Mouse (Mus musculus): Measurements from ENCODE around the gene Mogs.

Gene Mogs

DNA sequence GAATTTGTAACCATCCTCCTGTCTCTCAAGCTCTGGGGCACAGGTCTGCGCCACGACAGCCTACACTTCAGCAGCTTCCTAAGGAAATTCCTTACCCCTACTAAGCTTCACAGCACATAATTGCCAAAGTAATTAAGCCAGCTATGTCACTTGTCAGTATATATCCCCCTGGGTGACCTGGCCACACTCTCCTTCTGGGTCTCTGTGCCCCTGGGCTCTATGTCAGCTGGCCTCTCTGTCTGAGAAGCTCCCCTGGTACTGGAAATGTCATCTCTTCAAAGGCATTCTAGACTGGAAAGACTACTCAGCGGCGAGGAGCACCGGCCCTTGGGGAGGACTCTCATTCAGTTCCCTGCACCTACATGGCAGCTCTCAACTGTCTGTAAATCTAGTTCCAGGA lies 7.7 kb downstream of the Mogs start:
- DNase-seq, result no peak

DNA sequence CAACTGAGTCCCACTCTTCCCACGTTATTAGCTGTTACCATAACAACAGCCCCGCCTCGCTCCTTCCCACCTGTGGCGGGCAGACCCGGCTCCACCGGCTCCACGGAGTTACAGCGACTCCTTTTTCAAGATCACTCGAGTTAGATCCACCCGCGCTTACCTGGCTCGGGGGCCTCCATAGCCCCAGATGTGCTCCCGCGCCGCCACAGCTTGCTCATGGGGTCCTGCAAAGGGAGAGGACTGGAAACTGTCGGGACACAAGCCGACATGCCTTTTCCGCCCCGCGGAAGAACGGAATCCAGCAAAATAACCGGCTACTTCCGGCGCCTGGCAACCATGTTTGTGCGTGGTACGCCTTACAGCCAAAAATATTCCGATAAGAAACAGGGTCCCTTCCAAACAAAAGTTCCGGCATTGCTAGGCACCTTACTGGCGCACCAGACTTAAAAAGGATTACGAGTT lies 9.6 kb downstream of the Mogs start:
- peak; percentile 93 to 94 for DNase-seq

DNA sequence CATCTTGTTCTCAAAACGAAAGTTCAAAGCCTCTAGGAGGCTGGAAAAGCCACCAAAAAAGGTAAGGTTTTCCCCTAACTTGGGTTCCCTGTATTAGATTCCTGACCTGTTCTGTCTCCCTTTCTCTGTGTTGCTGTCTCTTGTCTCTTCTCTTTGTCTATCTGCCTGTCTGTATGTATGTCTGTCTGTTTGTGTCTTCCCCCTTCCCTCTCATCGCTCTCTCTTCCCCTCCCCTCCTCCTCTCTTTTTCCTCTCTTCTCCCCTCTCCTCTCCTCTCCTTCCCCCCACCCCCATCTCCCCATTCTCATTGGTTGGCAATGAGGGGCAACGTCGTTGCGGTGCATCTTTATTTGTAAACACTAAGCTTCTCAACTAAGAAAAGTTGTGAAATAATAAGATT lies 10.0 kb downstream of the Mogs start, which contains the start of gene Ino80b:
Gene Ino80b, minus strand, starts transcription at position 101 of the 400 bp plus-strand sequence.
- no peak for DNase-seq

DNA sequence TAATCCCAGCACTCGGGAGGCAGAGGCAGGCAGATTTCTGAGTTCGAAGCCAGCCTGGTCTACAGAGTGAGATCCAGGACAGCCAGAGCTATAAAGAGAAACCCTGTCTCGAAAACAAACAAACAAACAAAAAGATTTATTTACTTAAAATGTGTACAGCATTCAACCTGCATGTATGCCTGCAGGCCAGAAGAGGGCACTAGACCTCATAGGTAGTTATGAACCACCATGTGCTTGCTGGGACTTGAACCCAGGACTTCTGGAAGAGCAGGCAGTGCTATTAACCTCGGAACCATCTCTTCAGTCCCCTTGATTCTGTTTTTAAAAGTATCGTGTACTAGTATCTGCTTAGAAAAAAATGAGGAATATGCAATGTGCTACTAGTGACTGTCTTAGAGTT lies 12.1 kb downstream of the Mogs start:
- no peak for DNase-seq

DNA sequence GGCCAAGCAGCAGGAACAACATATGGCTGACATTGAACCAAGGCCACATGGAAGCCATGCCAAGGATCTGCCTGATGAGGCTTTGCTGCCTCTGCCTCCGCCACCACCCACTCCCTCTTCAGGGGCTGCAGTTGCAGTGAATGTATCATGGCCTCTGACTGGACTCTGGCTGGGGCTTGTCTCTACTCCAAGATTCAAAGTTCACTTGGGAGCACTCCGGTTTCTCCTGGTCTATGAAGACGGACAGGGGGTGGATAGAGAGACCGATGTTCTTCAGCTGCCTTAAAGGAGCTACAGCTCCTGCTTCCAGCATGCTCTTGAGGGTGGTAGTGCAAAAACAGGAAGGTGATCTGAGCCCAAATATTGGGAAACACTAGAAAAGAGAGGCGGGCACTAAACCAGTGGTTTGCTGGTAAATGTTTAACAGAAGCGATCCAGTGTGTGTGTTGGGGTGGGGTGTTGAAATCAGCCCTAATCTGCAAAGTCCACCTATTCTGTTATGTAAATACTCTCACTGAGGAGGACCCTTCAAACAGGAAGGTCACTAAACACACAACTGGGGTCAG lies 16.3 kb downstream of the Mogs start:
- DNase-seq, result peak; percentile 77 to 88

DNA sequence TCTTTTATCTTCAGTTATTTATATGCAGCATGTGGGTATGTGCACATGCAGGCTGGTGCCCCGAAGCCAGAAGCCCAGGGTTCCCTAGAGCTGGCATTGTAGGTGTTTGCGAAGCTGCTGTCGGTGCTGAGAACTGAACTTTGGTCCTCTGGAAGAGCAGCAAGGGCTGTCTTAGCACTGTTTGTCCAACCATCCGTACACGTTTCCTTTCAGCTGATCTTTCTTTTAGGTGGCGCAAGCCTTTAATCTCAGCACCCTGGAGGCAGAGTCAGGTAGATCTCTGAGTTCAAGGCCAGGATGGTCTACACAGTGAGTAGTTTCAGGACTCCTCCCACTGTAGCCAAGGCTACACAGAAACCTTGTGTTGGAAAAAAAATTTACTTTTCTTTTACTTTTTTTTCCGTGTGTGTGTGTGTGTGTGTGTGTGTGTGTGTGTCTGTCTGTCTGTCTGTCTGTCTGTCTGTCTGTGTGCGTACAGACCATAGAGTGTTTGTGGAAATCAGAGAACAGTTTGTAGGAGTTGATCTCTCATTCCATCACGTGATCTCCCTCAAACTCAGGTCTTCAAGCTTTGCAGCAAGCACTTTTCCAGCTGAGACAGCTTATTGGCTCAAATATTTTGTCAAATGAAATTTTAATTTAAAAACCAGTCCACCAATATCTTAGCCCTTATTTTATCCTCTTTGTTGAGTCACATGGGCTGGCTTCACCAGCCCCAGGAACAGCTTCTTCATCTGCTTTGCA lies 17.1 kb downstream of the Mogs start:
- no peak for DNase-seq

DNA sequence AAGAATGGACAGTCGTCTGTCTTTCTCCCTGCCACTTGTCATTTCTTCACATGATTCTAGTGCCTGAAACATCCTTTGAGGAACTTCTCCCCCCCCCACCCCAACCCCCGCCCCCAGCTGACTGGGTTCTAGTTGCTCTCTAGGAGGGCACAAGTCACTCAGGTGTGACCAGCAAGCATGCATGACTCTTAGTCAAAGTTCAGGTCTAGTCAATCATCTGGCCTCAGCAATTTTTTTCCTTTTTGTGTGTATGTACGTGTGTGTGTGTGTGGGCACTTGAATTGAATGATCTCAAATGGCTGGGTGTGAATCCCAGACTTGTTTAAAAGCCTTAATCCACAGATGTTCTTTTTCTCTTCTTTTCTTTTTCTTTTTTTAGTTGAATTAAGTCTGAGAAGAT lies 18.9 kb downstream of the Mogs start:
- DNase-seq, result peak in 1 of 2 experiments; percentile 61

DNA sequence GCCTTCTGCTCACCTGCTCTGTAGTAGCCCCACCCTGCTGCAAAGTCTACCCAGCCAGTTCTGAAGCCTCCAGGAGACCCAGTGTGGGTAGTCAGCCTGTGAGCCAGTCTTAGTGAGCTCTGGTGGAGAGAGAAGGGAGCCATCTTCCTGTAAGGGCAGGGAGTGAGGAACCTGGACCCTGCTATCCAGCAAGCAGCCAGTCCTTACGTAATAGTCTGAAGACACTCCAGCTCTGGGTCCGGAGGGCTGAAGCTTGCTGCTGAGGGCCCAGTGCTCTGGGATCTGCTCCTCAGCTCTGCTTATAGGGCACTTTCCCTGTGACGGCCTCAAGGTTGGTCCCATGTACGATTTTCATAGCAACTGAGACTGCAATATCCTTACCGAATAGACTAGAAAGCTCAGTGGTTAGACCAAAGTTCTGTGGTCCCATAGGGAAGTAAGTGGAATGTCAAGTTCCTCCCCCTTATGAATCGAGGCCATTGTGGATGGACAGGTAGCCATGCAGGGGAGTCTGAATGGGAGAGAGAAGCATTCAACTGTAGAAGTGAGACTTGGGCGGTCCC lies 19.7 kb downstream of the Mogs start, which contains the start of gene Rtkn:
Gene Rtkn, plus strand, starts transcription at position 513 of the 563 bp plus-strand sequence.
- peak; percentile 64 to 80 for DNase-seq

DNA sequence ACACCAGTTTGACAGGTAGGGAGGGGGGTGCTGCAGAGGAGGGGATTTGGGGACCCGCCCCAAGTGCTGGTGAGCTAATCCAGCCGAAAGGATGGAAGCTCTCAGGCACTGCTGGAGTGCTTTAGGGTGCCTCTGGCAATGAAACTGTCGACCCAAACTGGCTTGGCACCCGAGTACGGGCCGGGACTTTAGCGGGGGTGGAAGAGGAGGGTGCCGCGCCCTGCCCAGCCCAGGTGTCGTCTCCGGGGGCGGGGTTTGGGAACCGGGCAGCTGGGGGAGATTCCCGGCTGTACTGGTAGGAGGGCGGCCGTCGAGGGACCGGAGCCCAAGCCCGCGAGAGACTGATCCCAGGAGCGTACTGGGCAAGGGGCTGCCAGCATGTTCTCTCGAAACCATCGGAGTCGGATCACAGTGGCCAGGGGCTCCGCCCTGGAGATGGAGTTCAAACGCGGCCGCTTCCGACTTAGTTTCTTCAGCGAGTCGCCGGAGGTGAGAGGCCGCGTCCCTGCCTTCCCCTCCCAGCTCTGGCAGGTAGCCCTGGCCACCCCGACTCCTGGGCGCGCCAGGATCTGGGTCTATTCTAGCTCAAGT lies 20.4 kb downstream of the Mogs start:
- peak; percentile 72 to 73 for DNase-seq

DNA sequence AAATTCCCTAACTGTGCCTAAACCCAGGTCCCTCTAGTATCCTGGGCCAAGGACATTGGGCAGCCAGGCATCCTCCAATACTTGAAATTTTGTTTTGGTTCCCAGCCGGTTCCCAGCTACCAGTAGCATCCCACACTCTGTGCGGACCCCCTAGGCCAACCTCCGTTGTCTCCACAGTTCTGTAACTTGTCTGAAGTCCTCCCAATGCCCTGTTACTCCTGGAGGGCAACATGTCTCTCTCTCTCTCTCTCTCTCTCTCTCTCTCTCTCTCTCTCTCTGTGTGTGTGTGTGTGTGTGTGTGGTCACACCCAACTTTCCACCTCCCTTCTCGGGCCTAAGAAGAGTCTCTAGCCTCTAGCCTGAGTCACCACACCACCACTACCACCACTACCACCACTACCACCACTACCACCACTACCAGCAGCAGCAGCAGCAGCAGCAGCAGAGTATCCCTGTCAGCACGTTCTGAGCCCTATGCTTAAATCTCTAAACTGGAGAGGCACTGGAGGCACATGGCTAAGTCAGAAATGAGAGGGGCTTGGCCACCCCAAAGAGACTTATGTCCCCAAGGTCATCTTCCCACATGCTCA lies 21.1 kb downstream of the Mogs start:
- DNase-seq, result no peak

DNA sequence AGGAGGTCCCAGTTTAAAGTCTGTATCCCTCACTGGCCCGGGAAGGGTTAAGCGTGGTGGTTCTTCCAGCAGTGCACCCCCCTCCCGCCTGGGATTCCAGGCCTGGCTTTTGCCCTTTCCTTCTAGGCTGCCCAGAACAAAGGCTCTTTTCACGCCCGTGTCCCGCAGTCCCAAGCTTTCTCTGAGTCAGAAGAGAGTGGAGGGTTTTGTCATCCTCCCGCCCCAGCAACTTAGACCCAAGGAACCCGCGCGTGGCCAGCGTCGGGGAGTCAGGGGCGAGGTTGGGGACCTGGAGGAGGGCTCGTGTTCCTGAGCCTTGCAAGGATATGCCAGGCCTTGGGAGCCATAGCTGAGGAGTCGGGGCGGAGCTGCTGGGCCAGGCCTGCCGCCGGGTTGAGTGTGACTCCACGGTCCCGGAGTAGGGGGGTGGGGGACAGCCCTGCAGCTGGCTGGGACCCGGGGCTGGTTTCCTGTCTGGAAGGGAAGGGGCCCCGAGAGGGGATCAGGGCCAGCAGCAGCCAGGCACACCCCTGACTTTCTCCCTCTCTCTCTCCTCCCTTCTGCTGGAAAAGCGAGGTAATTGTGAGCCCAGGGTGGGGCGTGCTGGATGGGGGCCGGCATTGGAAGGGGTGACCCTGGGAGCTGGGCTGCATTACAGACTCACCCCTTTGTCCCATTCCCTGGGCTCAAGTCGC lies 21.7 kb downstream of the Mogs start:
- DNase-seq, result peak in 1 of 2 experiments; percentile 67

DNA sequence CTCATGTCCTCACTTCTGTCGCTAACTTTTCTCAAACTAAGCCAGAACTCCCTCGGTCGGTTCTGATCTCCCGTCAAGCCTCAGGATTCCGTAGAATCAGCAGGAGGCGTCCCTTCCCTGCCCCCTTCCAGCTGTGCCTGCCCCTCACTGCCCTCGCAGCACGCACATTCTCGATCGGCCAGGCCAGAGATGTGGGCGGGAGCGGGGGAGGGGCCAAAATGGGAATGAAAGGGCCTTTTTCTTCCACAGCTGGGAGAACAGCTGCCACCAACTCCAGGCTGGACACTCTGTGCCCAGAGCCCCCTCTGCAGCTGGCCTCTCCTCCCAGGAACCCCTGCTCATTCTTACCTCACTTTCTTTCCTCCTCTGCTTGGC lies 22.3 kb downstream of the Mogs start:
- DNase-seq, result peak; percentile 88 to 91

DNA sequence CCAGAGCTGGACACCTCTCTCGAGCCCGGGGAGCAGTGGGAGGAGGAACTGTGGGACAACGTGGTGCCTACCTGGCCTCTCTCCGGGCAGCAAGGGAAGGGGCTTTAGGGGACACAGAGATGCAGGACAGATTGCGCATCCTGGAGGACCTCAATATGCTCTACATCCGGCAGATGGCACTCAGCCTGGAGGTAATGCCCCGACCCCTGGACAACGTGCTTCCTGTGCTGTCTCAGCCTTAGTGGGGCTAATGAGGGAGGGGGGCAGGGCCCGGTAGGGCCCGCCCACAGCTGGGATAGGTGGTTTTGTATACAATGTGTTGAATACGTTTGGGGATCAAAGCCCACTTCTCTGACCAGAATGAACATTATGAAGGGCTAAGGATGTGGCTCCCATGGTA lies 22.8 kb downstream of the Mogs start:
- DNase-seq, result no peak

DNA sequence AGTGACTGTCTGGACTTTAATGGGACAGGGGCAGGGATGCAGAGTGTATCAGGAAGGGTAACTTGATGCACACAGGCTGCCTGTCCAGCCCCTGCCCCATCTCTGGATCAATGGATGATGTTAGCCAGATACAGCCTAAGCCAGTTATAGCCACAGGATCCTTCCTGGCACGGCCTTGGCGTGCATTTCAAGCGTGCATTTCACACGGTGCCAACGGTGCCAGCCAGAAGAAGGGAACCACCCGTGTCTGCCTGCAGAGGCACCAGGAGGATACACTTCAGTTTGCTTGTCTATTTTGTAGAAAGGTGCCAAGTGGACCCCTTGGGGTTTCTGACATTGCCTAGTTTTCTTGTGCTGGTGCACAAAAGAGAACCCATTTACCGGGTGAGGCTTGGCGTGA lies 24.7 kb downstream of the Mogs start:
- no peak for DNase-seq

DNA sequence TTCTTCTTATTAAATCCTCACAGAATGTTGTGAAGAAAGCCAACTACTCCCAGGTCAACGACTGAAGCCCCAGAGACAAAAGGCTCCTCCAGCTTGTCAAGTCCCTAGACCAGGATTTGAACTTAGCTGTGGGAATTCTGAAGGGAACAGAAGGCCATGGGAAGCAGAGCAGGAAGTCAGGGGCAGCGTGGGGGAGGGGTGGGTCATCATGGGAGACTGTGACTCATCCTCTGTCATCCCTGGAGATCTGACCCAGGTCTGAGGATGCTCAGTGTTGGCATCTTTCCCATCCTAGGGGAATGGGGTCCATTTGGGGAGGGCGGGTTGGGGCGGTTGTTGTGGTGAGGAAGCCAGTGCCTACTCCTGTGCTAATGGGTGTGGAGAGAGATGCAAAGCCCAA lies 26.3 kb downstream of the Mogs start:
- no peak for DNase-seq

DNA sequence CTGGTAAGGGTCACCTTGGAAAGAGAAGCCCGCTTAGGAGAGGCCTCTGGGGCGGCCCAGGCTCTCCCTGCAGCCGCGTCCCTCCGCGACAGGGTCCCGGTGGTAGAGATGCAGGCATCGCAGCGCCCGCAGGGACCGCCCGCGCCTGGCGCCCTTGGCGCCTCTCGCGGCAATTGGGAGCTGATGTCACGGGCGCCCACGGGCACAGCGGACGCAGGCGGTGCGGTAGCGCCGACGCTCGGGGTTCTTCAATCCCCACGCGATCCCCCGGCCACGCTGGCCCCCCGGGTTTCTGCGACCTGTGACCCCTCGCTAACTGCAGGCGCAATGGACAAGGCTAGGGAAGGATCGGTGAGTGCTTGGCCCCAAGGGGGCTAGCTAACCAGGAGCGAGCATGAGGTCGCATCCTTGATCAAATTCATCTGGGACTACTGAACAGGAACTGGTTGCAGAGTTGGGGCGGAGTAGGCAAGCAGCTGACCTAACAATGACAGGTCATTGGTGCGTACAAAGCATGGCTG lies 27.0 kb downstream of the Mogs start:
- no peak for DNase-seq

DNA sequence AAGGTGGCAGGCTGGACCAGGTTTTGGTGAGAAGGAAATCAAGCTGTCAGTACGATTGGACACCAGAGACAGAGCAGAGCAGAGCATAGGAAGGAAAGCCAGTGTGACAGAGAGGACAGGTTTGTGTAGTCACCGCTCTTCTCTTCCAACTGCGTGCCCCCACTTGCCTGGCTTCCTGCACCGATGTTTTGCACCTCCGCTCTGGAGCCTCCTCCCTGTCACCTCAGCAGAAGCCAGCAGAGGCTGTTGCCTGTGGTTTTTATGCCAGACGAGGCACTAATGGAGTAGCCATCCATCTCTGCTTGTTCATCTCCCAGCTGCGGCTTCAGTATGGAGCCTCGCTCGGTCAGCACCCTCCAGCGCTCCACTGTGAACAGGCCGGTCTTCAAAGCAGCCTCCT lies 27.6 kb downstream of the Mogs start:
- DNase-seq, result no peak

DNA sequence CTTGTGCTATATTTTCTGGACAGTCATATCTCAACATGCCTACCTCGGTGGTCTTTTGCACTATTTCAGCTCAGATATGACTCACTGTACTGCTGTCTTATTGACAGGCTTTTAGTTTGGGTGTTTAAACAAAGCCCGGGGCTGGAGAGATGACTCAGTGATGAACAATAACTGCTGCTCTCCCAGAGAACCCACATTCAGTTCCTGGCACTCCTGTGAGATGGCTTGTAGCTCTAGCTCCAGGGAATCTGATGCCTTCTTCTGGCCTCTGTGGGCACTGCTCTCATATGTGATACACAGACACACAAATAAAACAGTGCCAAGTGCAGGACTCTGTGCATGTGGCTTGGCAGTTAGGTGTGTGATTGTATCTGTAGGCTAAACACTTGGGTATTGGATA lies 29.9 kb downstream of the Mogs start:
- DNase-seq, result no peak

DNA sequence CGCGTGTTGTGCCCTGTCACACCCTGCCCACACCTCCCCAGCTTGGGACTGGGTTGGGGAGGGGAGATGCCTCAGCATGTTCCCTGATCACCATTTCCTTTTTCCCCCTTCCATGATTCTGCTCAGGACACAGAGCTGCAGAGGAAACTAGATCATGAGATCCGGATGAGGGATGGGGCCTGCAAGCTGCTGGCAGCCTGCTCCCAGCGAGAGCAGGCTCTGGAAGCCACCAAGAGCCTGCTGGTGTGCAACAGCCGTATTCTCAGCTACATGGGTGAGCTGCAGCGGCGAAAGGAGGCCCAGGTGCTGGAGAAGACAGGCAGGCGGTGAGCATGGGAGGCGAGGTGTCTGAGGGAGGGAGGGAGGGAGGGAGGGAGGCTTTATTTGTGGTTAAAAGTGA lies 30.5 kb downstream of the Mogs start:
- no peak for DNase-seq

DNA sequence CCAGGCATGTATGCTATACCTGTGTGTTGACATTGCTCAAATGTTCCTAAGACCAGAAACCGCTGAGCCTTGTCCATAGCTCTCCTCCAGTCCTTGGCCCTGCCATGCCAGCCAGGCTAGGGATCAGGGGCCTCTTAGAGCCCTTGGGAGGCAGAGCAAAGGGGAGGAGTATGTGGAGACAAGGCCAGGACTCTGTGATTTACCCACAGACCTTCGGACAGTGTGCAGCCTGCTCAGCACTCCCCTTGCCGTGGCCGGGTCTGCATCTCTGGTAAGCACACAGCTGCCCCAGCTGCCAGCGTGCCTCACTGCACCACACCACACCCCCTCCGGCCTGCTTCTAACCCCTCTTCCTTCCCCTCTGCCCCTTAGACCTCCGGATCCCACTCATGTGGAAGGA lies 32.0 kb downstream of the Mogs start:
- DNase-seq, result no peak

DNA sequence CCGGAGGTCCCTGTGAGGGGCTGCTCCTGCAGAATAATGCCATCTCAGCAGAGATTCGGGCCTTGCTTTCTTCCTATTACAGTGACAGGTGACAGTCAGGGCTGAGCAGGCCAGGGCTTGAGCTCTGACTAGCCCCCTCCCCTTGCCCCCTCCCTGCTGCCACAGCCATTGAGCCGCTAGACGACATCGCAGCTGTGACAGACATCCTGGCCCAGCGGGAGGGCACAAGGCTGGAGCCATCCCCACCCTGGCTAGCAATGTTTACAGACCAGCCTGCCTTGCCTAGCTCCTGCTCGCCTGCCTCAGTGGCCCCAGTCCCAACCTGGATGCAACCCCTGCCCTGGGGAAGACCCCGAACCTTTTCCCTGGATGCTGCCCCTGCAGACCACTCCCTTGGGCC lies 36.4 kb downstream of the Mogs start:
- no peak for DNase-seq

DNA sequence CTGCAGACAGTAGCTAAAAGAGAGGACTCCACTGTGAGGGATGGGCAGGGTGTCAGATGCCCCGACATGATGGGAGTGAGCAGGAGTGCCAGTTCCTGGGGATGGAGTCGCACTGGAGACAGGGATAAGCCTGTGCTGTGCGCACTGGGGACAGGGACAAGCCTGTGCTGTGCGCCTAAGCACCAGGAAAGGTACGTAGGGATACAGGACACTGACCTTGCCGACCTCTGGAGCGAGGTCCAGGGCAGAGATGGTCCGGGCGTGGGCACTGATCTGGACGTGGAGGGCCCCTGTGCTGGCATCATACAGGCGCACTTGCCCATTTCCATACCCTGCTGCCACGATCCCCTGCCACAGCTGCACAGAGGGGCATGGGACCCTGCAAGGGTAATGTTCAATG lies 37.7 kb downstream of the Mogs start:
- DNase-seq, result no peak

DNA sequence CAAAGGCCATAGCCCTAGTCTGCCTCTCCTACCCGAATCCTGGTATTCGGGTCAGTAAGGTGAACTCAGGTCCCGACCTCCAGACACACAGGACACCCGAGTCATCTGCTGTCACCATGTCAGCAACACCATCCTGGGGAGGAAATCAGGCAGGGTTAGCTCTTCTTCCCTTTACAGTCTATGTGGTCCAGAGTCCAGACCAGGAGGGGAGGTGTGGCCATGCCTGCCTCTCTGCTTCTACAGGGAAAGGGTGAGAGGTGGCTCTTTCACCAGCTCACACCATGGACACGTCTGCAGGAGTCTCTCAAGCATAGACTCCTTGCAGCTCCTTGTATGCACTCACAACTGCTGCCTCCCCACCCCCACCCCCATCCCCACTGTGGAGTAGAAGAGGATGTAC lies 38.2 kb downstream of the Mogs start:
- no peak for DNase-seq
